Mouse (Mus musculus) activated CD4-positive, CD25-positive, alpha-beta regulatory T cell, adult 4 months (primary cell): ENCODE measurements around the gene Adora1. TPM values are rescaled to one million over a fixed set of nuclear protein-coding genes. Genes with fewer than 3 reads are reported as not detected.

Experiments
- ATAC-seq: one replicate; pipeline ENCODE4 v1.8.0; 2017
- polyA plus RNA-seq, 2 experiments: library from polyadenylated mRNA; unstranded; fragments of 100-300 nt; shearing (Covaris generic); gene quantifications; one replicate each; pipeline ENCODE4 v1.2.1; 2017

Gene Adora1
- polyA plus RNA-seq, 2 experiments from 2014 or later, result 0.15 TPM; not detected in 1

- no peak for ATAC-seq
Measured at GRCm38 (mm10) chr1:134152626-134153590, 82.3 kb downstream of the Adora1 start.

- ATAC-seq, result peak; percentile 49
Measured at GRCm38 (mm10) chr1:134151655-134152412, 83.4 kb downstream of the Adora1 start.

- no peak for ATAC-seq
Measured at GRCm38 (mm10) chr1:134150745-134151144, 84.5 kb downstream of the Adora1 start.

- no peak for ATAC-seq
Measured at GRCm38 (mm10) chr1:134150076-134150475, 85.2 kb downstream of the Adora1 start.

Other genes starting within 250 kb of the Adora1 start
- gene Fmod, start 198.2 kb downstream of the Adora1 start, polyA plus RNA-seq, result not detected
- gene Btg2, start 156.3 kb downstream of the Adora1 start, polyA plus RNA-seq, result 100 to 1,000 TPM; 174 to 181 TPM
- not detected for gene Chit1, start 124.2 kb downstream of the Adora1 start, polyA plus RNA-seq
- gene Chil1, start 53.3 kb downstream of the Adora1 start, polyA plus RNA-seq, result not detected
- gene Mybph, start 42.0 kb downstream of the Adora1 start, polyA plus RNA-seq, result not detected
- not detected for gene Myog, start 54.6 kb upstream of the Adora1 start, polyA plus RNA-seq
- under 1 TPM in 1 of 2 experiments, not detected in 1; 0.15 TPM for gene Ppfia4, start 97.5 kb upstream of the Adora1 start, polyA plus RNA-seq
- 10 to 100 TPM; 23.6 to 33.3 TPM for gene Tmem183a, start 126.5 kb upstream of the Adora1 start, polyA plus RNA-seq
- not detected for gene 4933406M09Rik, start 150.5 kb upstream of the Adora1 start, polyA plus RNA-seq
- 10 to 100 TPM; 17.0 to 17.1 TPM for gene Cyb5r1, start 170.1 kb upstream of the Adora1 start, polyA plus RNA-seq
- gene Adipor1, start 179.9 kb upstream of the Adora1 start, polyA plus RNA-seq, result 10 to 100 TPM; 32.7 to 33.2 TPM
- 10 to 100 TPM; 10.7 to 12.2 TPM for gene Klhl12, start 220.1 kb upstream of the Adora1 start, polyA plus RNA-seq